Mouse (Mus musculus): Measurements from ENCODE around the gene Kif1b. TPM values are rescaled to one million over a fixed set of nuclear protein-coding genes. Genes with fewer than 3 reads are reported as not detected.

The Kif1b gene
- total RNA-seq (2023), result 10 to 100 TPM; 59.8 to 61.1 TPM

DNA sequence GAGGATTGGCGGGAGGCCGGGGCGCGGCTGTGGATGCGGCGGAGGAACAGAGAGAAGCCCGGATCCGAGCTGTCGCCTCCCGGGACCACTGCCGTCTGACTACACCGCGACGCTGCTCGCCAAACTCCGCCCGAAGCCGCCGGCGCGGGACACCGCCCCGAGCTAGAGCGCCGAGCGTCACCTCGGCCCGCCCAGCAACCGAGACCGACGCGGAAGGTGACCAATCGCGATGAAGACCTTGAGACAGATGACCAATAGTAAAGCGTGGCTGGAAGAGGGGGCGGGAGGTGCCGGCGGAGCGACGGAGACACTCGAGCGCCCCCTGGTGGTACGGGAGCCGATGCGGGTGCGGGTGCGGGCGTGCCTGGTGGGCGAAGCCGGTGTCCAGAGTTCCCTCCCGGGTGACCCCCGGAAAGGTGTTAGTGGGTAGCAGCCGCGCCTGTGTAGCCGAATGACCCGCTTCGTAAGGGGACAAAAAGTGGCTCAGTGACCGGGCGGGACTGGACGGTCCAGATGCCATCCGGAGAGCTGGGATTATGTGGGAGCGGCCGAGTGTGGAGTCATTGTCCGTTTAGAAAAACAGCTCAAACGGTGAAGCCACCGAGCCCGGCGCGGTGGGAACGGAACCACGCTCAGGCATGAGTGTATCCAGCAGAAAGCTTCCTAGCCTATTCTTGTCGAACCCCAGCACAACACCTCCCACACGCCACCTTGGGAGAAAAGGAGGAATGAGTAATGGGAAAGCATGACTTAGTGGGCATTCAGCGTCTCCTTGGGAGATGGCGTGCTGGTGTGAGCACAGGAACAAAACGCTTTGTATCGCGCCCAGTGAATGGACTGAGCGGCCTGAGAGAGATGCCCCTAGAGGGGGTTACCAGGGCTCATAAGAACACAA is at the start of gene Kif1b:
TSS of gene Kif1b (minus strand) at position 98 of the 895 bp plus-strand sequence.

GRCm38 (mm10) chr4:149166215-149166946 is 141.1 kb downstream of the Kif1b start, which contains the start of gene Pgd:
Pgd (minus strand) TSS chr4:149166771.

DNA sequence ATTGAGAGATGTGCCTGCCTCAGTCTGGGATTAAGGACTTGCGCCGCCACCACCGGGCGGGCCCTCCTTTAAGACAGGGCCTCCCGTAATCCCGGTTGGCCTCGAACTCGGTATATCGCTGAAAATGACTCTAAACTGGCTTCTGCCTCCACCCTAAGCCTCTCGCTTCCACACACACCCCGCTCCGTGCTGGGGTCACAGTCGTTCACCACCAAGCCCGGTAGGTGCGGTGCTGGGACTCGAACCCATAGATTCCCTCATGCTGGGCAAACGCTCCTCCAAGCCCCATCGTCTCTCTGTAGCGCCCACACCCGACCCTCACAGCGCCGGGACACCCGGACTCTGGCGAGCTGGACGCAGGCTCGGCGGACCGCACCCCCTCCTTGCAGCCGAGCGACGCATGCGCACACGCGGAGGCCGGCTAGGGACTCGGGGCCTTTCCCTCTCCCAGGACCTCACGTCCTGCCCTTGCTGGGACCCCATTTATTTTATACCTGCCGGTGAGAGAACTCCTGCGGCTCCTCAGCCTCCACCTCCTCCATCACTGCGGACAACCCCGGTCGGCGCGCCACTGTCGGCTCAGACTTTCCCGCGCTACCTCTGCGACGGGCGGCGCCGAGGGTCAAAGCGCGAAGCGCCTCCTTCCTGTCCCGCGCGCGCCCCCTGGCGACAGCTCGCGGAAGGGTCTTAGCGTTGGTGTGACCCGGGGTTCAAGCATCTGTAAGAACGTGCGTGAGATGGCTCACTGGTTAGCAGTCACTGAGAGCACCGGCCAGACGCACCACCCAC is 170.3 kb downstream of the Kif1b start, which contains the start of gene Cenps:
TSS of gene Cenps (minus strand) at position 648 of the 789 bp plus-strand sequence.

GRCm38 (mm10) chr4:149126663-149127062 is 180.8 kb downstream of the Kif1b start, which contains the start of gene Cort:
Cort (minus strand) TSS chr4:149126763.

Other genes starting within 250 kb of the Kif1b start
- 10 to 100 TPM; 17.4 to 17.5 TPM for gene Pex14, start 207.8 kb downstream of the Kif1b start, total RNA-seq (2023)
- gene Dffa, start 203.5 kb downstream of the Kif1b start, total RNA-seq (2023), result 10 to 100 TPM; 17.0 to 19.7 TPM
- 1 to 10 TPM in 1 of 2 experiments, not detected in 1; 1.6 TPM for gene Cort, start 180.9 kb downstream of the Kif1b start, total RNA-seq (2023)
- 10 to 100 TPM; 15.2 to 15.4 TPM for gene Cenps, start 170.1 kb downstream of the Kif1b start, total RNA-seq (2023)
- 100 to 1,000 TPM; 739 to 743 TPM for gene Pgd, start 140.9 kb downstream of the Kif1b start, total RNA-seq (2023)
- 10 to 100 TPM; 45.8 to 54.5 TPM for gene Ube4b, start 119.1 kb upstream of the Kif1b start, total RNA-seq (2023)
- not detected for gene Rbp7, start 147.3 kb upstream of the Kif1b start, total RNA-seq (2023)
- gene Tmem274, start 169.7 kb upstream of the Kif1b start, total RNA-seq (2023), result not detected
- gene Nmnat1, start 177.5 kb upstream of the Kif1b start, total RNA-seq (2023), result 1 to 10 TPM; 2.4 to 2.5 TPM
- gene Lzic, start 177.5 kb upstream of the Kif1b start, total RNA-seq (2023), result 10 to 100 TPM; 21.4 to 22.4 TPM
- 10 to 100 TPM in 1 of 2 experiments, 1 to 10 TPM in 1; 9.4 to 11.1 TPM for gene Ctnnbip1, start 210.5 kb upstream of the Kif1b start, total RNA-seq (2023)

Measured in neutrophil, adult 59 days (primary cell).